Mouse (Mus musculus): Measurements from ENCODE around the gene Olfr111. TPM values are rescaled to one million over a fixed set of nuclear protein-coding genes. Genes with fewer than 3 reads are reported as not detected.
"Not testable (repeated sequence)": the region's sequence is repeated elsewhere in the genome, so short reads cannot be mapped to it uniquely, and the experiment has no call there.

The Olfr111 gene
- not detected for total RNA-seq (2021)
- long read RNA-seq, experiment 1, result 0 reads
- long read RNA-seq, experiment 2, result 0 reads

- intact Hi-C loops (cut with DNase I), result no loop called here
- DNase-seq, result no peak
These were observed at the start of gene Olfr111 for GRCm38 (mm10) chr17:37507730-37508129. Gene Olfr111, plus strand, starts transcription at chr17:37508030.

- no peak for DNase-seq
- intact Hi-C loops (cut with DNase I), result no loop called here
These were observed 49.2 kb upstream of the Olfr111 start, which contains the start of gene Olfr109 for GRCm38 (mm10) chr17:37458616-37459015. Gene Olfr109, plus strand, starts transcription at chr17:37458916.

GRCm38 (mm10) chr17:37483452-37483851 lies 24.4 kb upstream of the Olfr111 start, which contains the start of gene H2-M2:
Gene H2-M2, minus strand, starts transcription at chr17:37483552.
- DNase-seq, result no peak
- intact Hi-C loops (cut with DNase I), result no loop called here

- intact Hi-C loops (cut with DNase I), result no loop called here
These were observed 15.8 kb upstream of the Olfr111 start, which contains the start of gene Olfr110 for GRCm38 (mm10) chr17:37491930-37492518. Gene Olfr110, plus strand, starts transcription at chr17:37492468.

GRCm38 (mm10) chr17:37524612-37525011 lies 16.8 kb downstream of the Olfr111 start:
- DNase-seq; intact Hi-C loops (cut with DNase I): not testable (repeated sequence)

More at GRCm38 (mm10) chr17:37491930-37492518, 15.8 kb upstream of the Olfr111 start, which contains the start of gene Olfr110:
- no peak for DNase-seq

- intact Hi-C loops (cut with DNase I); DNase-seq: not testable (repeated sequence)
These were observed 17.6 kb downstream of the Olfr111 start for GRCm38 (mm10) chr17:37525427-37525826.

GRCm38 (mm10) chr17:37535173-37535572 lies 27.3 kb downstream of the Olfr111 start:
- intact Hi-C loops (cut with DNase I), result no loop called here
- no peak for DNase-seq

- intact Hi-C loops (cut with DNase I); DNase-seq: not testable (repeated sequence)
These were observed 30.6 kb downstream of the Olfr111 start for GRCm38 (mm10) chr17:37538416-37538815.

- intact Hi-C loops (cut with DNase I), result no loop called here
- no peak for DNase-seq
These were observed 33.8 kb downstream of the Olfr111 start for GRCm38 (mm10) chr17:37541454-37542119.

- intact Hi-C loops (cut with DNase I), result no loop called here
- DNase-seq, result no peak
These were observed 36.1 kb downstream of the Olfr111 start for GRCm38 (mm10) chr17:37543800-37544435.

GRCm38 (mm10) chr17:37558913-37559615 lies 51.2 kb downstream of the Olfr111 start:
- intact Hi-C loops (cut with DNase I), result loop anchor here (1.0 kb wide), 1 partner anchor 8 kb away; no protein-coding TSS in a partner anchor
- DNase-seq, result no peak

GRCm38 (mm10) chr17:37569351-37569750 lies 61.5 kb downstream of the Olfr111 start, which contains the start of gene Olfr112:
Gene Olfr112, minus strand, starts transcription at chr17:37569451.
- intact Hi-C loops (cut with DNase I), result no loop called here
- DNase-seq, result no peak

GRCm38 (mm10) chr17:37577563-37577962 lies 69.7 kb downstream of the Olfr111 start, which contains the start of gene Olfr113:
Gene Olfr113, minus strand, starts transcription at chr17:37577663.
- no peak for DNase-seq
- intact Hi-C loops (cut with DNase I), result no loop called here

Other genes with a start within 250 kb of the Olfr111 start
- gene Olfr98, start 244.3 kb upstream of the Olfr111 start, total RNA-seq (2021), result not detected
- 1 to 10 TPM; 2.3 to 2.4 TPM for gene H2-M3, start 237.8 kb upstream of the Olfr111 start, total RNA-seq (2021)
- gene Olfr99, start 224.6 kb upstream of the Olfr111 start, total RNA-seq (2021), result not detected
- gene Olfr101, start 203.7 kb upstream of the Olfr111 start, total RNA-seq (2021), result not detected
- not detected for gene Olfr102, start 191.0 kb upstream of the Olfr111 start, total RNA-seq (2021)
- gene Olfr103, start 168.3 kb upstream of the Olfr111 start, total RNA-seq (2021), result not detected
- gene Olfr104-ps, start 148.4 kb upstream of the Olfr111 start, total RNA-seq (2021), result not detected
- not detected for gene Olfr105-ps, start 129.0 kb upstream of the Olfr111 start, total RNA-seq (2021)
- not detected for gene Olfr106-ps, start 117.6 kb upstream of the Olfr111 start, total RNA-seq (2021)
- gene Olfr107, start 108.8 kb upstream of the Olfr111 start, total RNA-seq (2021), result not detected
- gene Olfr108, start 62.5 kb upstream of the Olfr111 start, total RNA-seq (2021), result not detected
- gene Olfr109, start 49.1 kb upstream of the Olfr111 start, total RNA-seq (2021), result not detected
- gene H2-M2, start 24.5 kb upstream of the Olfr111 start, total RNA-seq (2021), result under 1 TPM in 1 of 2 experiments, not detected in 1; 0.49 TPM
- not detected for gene Olfr110, start 15.6 kb upstream of the Olfr111 start, total RNA-seq (2021)
- not detected for gene Olfr112, start 61.4 kb downstream of the Olfr111 start, total RNA-seq (2021)
- gene Olfr113, start 69.6 kb downstream of the Olfr111 start, total RNA-seq (2021), result not detected
- gene Olfr114, start 84.7 kb downstream of the Olfr111 start, total RNA-seq (2021), result not detected
- gene Olfr115, start 119.1 kb downstream of the Olfr111 start, total RNA-seq (2021), result not detected
- not detected for gene Olfr116, start 119.2 kb downstream of the Olfr111 start, total RNA-seq (2021)
- gene Olfr117, start 155.8 kb downstream of the Olfr111 start, total RNA-seq (2021), result not detected
- not detected for gene Olfr118, start 159.0 kb downstream of the Olfr111 start, total RNA-seq (2021)
- not detected for gene Olfr119, start 188.5 kb downstream of the Olfr111 start, total RNA-seq (2021)
- not detected for gene Olfr120, start 213.8 kb downstream of the Olfr111 start, total RNA-seq (2021)
- not detected for gene Olfr121, start 240.8 kb downstream of the Olfr111 start, total RNA-seq (2021)

All from heart, postnatal 14 days (tissue).